Mouse (Mus musculus): Measurements from ENCODE around the gene Myh10.

DNA sequence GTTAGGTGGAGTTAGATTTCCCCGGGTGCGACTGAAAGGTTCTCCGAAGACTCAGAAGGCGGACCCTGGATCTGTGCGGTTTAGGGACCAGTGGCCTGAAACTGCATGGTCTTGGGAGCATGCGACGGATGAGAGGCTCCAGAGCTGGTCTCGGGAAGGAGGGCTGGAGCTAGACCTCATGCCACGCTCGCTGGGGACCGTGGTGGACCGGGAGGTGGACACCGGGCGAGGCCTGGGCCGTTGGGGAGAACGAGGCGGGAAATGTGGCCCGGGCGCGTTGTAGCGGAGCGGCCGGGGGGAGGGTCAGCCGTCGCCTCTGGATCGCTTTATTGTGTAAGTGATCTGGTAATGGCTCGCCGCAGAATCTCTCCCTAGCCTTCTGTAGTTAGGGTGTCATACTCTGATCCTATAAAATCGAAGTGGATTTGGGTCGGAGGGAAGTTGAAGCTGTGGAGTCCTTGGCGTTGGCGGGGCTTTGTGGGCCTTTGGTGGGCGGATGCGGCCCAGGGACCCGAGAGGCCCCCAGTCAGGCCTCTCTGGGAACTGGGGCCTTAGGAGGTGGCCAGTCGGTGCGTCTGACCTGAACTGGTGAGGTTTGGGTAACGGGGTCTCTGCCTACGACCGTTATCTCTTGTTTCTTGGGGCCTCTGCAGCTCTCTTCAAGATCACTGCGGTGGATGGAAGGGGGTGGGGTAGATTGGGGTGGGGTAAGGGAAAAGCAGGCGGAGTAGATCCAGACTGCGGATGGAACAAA lies 1.5 kb downstream of the Myh10 start:
- no peak for TF ChIP-seq POLR2A (IDR thresholded peaks at IDR 0.05; ENCODE audit: low read depth, low read length)
- no peak for TF ChIP-seq CTCF (IDR thresholded peaks at IDR 0.05; ENCODE audit: extremely low read depth, insufficient read length, insufficient replicate concordance, low read depth, low read length)

Measured in small intestine, adult 2 months (tissue).